Mouse (Mus musculus): ENCODE results near the gene Caln1. TPM values are rescaled to one million over a fixed set of nuclear protein-coding genes. Genes with fewer than 3 reads are reported as not detected.

Caln1 gene
- polyA plus RNA-seq, 2 experiments: 0.91 to 1.3 TPM

DNA sequence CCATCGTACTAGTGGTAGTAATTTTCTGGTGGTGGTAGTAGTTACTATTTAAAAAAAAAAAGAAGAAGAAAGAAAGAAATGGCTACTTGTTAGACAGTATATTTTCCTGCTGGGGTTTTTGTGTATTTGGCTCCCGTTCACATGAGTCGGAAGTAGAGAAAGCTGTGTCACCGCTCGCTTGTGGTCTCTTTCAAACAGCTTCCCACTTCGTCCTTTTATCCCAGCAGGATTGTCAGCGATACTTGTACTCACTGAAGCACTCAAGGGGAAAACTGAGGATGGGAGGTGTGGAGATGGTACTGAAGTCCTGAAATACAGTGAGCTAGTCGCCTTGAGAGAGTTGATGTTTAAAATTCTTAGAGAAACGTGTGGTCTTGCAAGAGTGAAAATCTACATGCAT, 40.9 kb upstream of the Caln1 start:
- Histone ChIP-seq H3K9me3 (ENCODE audit: control insufficient read depth, low read length) (peaks cover 6% of the 10 kb centered on the region; the same call in 1 of the 2 replicates), H3K4me1 (ENCODE audit: control insufficient read depth, insufficient read depth, low read length) (no peaks in the 10 kb centered on the region), H3K36me3 (ENCODE audit: control insufficient read depth, insufficient read depth, low read length) (peaks cover 12% of the 10 kb centered on the region), H3K27me3 (ENCODE audit: control insufficient read depth, insufficient read depth, low read length) (no peaks in the 10 kb centered on the region), H3K4me3 (replicated peaks; ENCODE audit: low read length) (no peak overlapping the region), H3K4me2 (replicated peaks; ENCODE audit: low read depth, low read length, severe bottlenecking) (no peak overlapping the region), H3K9ac (ENCODE audit: low read depth, low read length, severe bottlenecking) (no peak overlapping the region), H3K27ac (replicated peaks; ENCODE audit: low read depth, low read length) (no peak overlapping the region)
- WGBS: 71% methylated on average over 9 of the region's 9 CpGs
- DNase-seq (ENCODE audit: low spot score) (no peak), ATAC-seq (ENCODE audit: low FRiP score, low read depth) (no peak)
- TF ChIP-seq POLR2A (IDR thresholded peaks at IDR 0.05; ENCODE audit: borderline replicate concordance, extremely low read depth, insufficient read depth, insufficient read length): no peak

DNA sequence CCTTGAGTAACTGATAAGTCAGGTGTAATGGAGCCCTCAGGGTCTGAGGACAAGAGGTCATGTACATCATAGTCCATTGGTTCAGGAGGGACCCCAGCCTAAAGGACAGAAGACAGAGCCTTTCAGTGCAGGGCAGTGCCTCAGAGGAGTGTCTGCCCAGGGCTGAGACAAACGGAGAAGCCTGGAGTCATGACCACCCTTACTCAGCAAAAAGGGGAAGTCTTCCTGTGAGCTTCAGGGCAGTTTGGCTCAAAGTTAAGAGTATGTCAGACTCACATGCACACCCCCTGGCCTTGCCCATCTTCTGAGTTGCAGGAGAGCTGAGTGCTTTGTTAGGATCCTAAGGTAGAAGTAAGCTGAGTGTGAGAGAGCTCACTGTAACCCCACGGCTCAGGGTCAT, 39.4 kb upstream of the Caln1 start:
- Histone ChIP-seq H3K9ac (ENCODE audit: low read depth, low read length, severe bottlenecking) (no peak overlapping the region), H3K4me3 (replicated peaks; ENCODE audit: low read length) (no peak overlapping the region)
- 72% methylated on average over 2 of the region's 2 CpGs for WGBS

DNA sequence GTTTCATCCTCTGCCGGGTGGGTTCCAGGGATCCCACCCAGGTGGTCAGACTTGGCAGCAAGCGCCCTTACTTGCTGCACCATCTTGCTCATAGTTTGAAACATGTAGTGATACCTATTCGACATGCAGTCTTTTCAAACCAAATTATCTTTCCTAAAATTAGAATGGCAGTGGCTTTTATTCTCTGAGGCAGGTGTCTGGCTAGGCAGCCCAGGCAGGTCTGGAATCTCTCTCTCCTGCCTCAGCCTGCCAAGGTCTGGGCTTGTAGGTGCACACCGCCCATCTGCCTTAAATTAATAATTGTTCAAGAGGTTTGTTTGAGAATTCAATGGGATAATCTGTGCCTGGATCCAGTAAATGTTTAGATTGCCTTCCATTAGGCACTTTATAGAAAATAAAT, 38.5 kb upstream of the Caln1 start:
- Histone ChIP-seq H3K27ac (replicated peaks; ENCODE audit: low read depth, low read length) (no peak overlapping the region), H3K9ac (ENCODE audit: low read depth, low read length, severe bottlenecking) (no peak overlapping the region), H3K4me1 (ENCODE audit: control insufficient read depth, insufficient read depth, low read length) (no peaks in the 10 kb centered on the region), H3K4me3 (replicated peaks; ENCODE audit: low read length) (no peak overlapping the region), H3K4me2 (replicated peaks; ENCODE audit: low read depth, low read length, severe bottlenecking) (no peak overlapping the region), H3K9me3 (ENCODE audit: control insufficient read depth, low read length) (no peaks in the 10 kb centered on the region), H3K36me3 (ENCODE audit: control insufficient read depth, insufficient read depth, low read length) (peaks cover 20% of the 10 kb centered on the region), H3K27me3 (ENCODE audit: control insufficient read depth, insufficient read depth, low read length) (no peaks in the 10 kb centered on the region)
- no peak for TF ChIP-seq POLR2A (IDR thresholded peaks at IDR 0.05; ENCODE audit: borderline replicate concordance, extremely low read depth, insufficient read depth, insufficient read length)
- ATAC-seq (ENCODE audit: low FRiP score, low read depth): no peak
- 80% methylated on average over 4 of the region's 4 CpGs for WGBS
- DNase-seq (ENCODE audit: low spot score): no peak

More for the DNA sequence above, 39.4 kb upstream of the Caln1 start:
- TF ChIP-seq POLR2A (IDR thresholded peaks at IDR 0.05; ENCODE audit: borderline replicate concordance, extremely low read depth, insufficient read depth, insufficient read length): no peak
- Histone ChIP-seq H3K4me1 (ENCODE audit: control insufficient read depth, insufficient read depth, low read length) (no peaks in the 10 kb centered on the region), H3K36me3 (ENCODE audit: control insufficient read depth, insufficient read depth, low read length) (peaks cover 15% of the 10 kb centered on the region), H3K4me2 (replicated peaks; ENCODE audit: low read depth, low read length, severe bottlenecking) (no peak overlapping the region), H3K27me3 (ENCODE audit: control insufficient read depth, insufficient read depth, low read length) (no peaks in the 10 kb centered on the region), H3K27ac (replicated peaks; ENCODE audit: low read depth, low read length) (no peak overlapping the region), H3K9me3 (ENCODE audit: control insufficient read depth, low read length) (no peaks in the 10 kb centered on the region)
- ATAC-seq (ENCODE audit: low FRiP score, low read depth) (no peak), DNase-seq (ENCODE audit: low spot score) (no peak)

DNA sequence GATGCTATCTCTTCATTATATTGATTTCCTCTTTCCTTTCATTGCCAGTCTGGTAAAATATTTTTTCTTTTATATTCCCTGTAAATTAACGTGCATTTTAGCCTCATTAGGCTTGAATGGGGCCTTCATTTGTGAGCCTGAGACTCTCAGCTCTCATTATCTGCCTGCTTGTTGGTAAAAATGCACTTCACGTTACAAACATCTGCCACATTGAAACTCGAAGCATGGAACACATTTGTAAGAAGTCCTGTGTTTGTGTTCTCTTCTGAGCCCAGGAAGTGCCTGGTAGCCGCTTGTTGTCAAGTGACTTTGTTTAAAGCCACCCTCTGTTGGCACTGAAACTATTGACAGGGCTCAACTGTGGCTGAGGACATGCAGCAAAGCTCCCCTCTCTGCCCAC, 38.0 kb upstream of the Caln1 start:
- no peak overlapping the region for H3K9ac ChIP-seq (ENCODE audit: low read depth, low read length, severe bottlenecking)
- H3K36me3 ChIP-seq (ENCODE audit: control insufficient read depth, insufficient read depth, low read length): peaks cover 21% of the 10 kb centered on the region
- no peak for TF ChIP-seq POLR2A (IDR thresholded peaks at IDR 0.05; ENCODE audit: borderline replicate concordance, extremely low read depth, insufficient read depth, insufficient read length)
- no peak overlapping the region for H3K4me3 ChIP-seq (replicated peaks; ENCODE audit: low read length)
- H3K27me3 ChIP-seq (ENCODE audit: control insufficient read depth, insufficient read depth, low read length): no peaks in the 10 kb centered on the region
- ATAC-seq (ENCODE audit: low FRiP score, low read depth): no peak
- H3K4me2 ChIP-seq (replicated peaks; ENCODE audit: low read depth, low read length, severe bottlenecking): no peak overlapping the region
- no peaks in the 10 kb centered on the region for H3K4me1 ChIP-seq (ENCODE audit: control insufficient read depth, insufficient read depth, low read length)
- no peak for DNase-seq (ENCODE audit: low spot score)
- 63% methylated on average over 4 of the region's 4 CpGs for WGBS
- no peak overlapping the region for H3K27ac ChIP-seq (replicated peaks; ENCODE audit: low read depth, low read length)
- no peaks in the 10 kb centered on the region for H3K9me3 ChIP-seq (ENCODE audit: control insufficient read depth, low read length)

DNA sequence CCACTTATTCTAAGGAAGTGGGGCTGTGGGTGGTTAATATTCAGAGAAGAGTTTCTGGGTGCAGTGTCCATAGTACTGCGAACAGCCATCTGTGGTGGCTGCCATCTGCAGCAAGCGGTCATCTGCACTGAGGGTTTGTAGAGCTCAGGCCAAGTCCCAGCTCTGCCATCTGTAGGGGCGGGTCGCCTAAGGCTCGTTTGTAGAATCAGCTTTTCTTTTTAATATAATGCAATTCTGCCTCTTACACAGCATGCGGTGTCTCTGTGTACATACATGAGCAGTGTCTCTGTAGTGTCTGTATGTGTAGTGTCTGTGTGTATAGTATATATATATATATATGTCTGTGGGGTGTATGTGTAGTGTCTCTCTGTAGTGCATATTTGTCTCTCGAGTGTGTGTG, 35.7 kb upstream of the Caln1 start:
- no peak for DNase-seq (ENCODE audit: low spot score)

DNA sequence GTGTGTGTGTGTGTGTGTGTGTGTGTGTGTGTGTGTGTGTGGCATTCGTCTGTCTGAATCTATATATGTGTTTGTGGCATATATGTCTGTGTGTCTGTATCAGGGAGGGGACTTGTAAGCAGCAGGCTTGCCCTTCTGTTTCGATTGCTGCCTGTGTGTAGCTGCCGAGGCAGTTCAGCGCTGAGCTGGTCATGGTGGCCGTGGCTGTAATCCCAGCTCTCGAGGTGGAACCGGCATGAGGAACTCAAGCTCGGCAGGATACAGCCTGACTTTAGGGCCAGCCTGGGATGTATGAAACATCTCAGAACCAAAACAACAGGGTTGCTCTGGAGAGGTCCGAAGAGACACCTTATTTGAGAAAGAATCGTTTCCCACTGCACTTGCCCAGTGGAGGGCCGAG, 35.3 kb upstream of the Caln1 start:
- Histone ChIP-seq H3K36me3 (ENCODE audit: control insufficient read depth, insufficient read depth, low read length) (peaks cover 31% of the 10 kb centered on the region), H3K27me3 (ENCODE audit: control insufficient read depth, insufficient read depth, low read length) (no peaks in the 10 kb centered on the region), H3K4me2 (replicated peaks; ENCODE audit: low read depth, low read length, severe bottlenecking) (no peak overlapping the region), H3K4me3 (replicated peaks; ENCODE audit: low read length) (no peak overlapping the region), H3K27ac (replicated peaks; ENCODE audit: low read depth, low read length) (no peak overlapping the region), H3K9me3 (ENCODE audit: control insufficient read depth, low read length) (no peaks in the 10 kb centered on the region), H3K4me1 (ENCODE audit: control insufficient read depth, insufficient read depth, low read length) (no peaks in the 10 kb centered on the region), H3K9ac (ENCODE audit: low read depth, low read length, severe bottlenecking) (no peak overlapping the region)
- ATAC-seq (ENCODE audit: low FRiP score, low read depth) (no peak), DNase-seq (ENCODE audit: low spot score) (no peak)
- WGBS: 91% methylated on average over 11 of the region's 11 CpGs
- TF ChIP-seq POLR2A (IDR thresholded peaks at IDR 0.05; ENCODE audit: borderline replicate concordance, extremely low read depth, insufficient read depth, insufficient read length): no peak

More for the DNA sequence above, 35.7 kb upstream of the Caln1 start:
- TF ChIP-seq POLR2A (IDR thresholded peaks at IDR 0.05; ENCODE audit: borderline replicate concordance, extremely low read depth, insufficient read depth, insufficient read length): no peak
- no peak for ATAC-seq (ENCODE audit: low FRiP score, low read depth)
- Histone ChIP-seq H3K4me1 (ENCODE audit: control insufficient read depth, insufficient read depth, low read length) (no peaks in the 10 kb centered on the region), H3K4me3 (replicated peaks; ENCODE audit: low read length) (no peak overlapping the region), H3K27me3 (ENCODE audit: control insufficient read depth, insufficient read depth, low read length) (no peaks in the 10 kb centered on the region), H3K9ac (ENCODE audit: low read depth, low read length, severe bottlenecking) (no peak overlapping the region), H3K36me3 (ENCODE audit: control insufficient read depth, insufficient read depth, low read length) (peaks cover 31% of the 10 kb centered on the region), H3K9me3 (ENCODE audit: control insufficient read depth, low read length) (no peaks in the 10 kb centered on the region), H3K27ac (replicated peaks; ENCODE audit: low read depth, low read length) (no peak overlapping the region), H3K4me2 (replicated peaks; ENCODE audit: low read depth, low read length, severe bottlenecking) (no peak overlapping the region)
- WGBS: 93% methylated on average over 7 of the region's 7 CpGs

All from limb, embryonic 14.5 days (tissue).